Mouse (Mus musculus) kidney, embryonic 14.5 days (tissue): ENCODE results near the gene Chd1l. TPM values are rescaled to one million over a fixed set of nuclear protein-coding genes. Genes with fewer than 3 reads are reported as not detected.

Experiments
- ATAC-seq: fragments of 200-750 bp; cut with Nextera tagmentation; 2 replicates; pipeline ENCODE4 v1.8.0; 2017; ENCODE audit warnings: moderate number of reproducible peaks, mild to moderate bottlenecking, moderate TSS enrichment, moderate library complexity; ENCODE audit not compliant: low FRiP score, low TSS enrichment
- H3K27ac ChIP-seq: fragments of 300-500 bp; sonication (generic); 2 replicates; pipeline ENCODE4 v1.5.1; 2014; ENCODE audit warnings: low read depth, mild to moderate bottlenecking, low read length, moderate library complexity, mixed read lengths
- H3K27me3 ChIP-seq: fragments of 300-500 bp; sonication (generic); 2 replicates; pipeline ENCODE4 v1.6.1; 2014; ENCODE audit warnings: mild to moderate bottlenecking, low read length; ENCODE audit not compliant: control insufficient read depth, insufficient read depth
- H3K36me3 ChIP-seq: fragments of 300-500 bp; sonication (generic); 2 replicates; pipeline ENCODE4 v1.6.1; 2014; ENCODE audit warnings: low read length, mixed read lengths; ENCODE audit not compliant: control insufficient read depth, insufficient read depth
- H3K4me1 ChIP-seq: fragments of 300-500 bp; sonication (generic); 2 replicates; pipeline ENCODE4 v1.6.1; 2014; ENCODE audit warnings: low read length, mixed read lengths; ENCODE audit not compliant: control insufficient read depth, insufficient read depth
- H3K4me2 ChIP-seq: fragments of 300-500 bp; sonication (generic); replicated peaks from 2 replicates; pipeline ENCODE4 v1.6.1; 2014; ENCODE audit warnings: low read depth, mild to moderate bottlenecking, low read length
- H3K4me3 ChIP-seq: fragments of 300-500 bp; sonication (generic); 2 replicates; pipeline ENCODE4 v1.5.1; 2014; ENCODE audit warnings: mild to moderate bottlenecking, low read length
- H3K9ac ChIP-seq: fragments of 300-500 bp; sonication (generic); 2 replicates; pipeline ENCODE4 v1.6.1; 2014; ENCODE audit warnings: low read depth, mild to moderate bottlenecking, low read length, moderate library complexity
- H3K9me3 ChIP-seq: fragments of 300-500 bp; sonication (generic); 2 replicates; pipeline ENCODE4 v1.6.1; 2016; ENCODE audit warnings: low read length; ENCODE audit not compliant: control insufficient read depth
- whole genome bisulfite sequencing: fragments of 180-500 bp; shearing (Covaris S2); extraction: QIAGEN DNeasy Blood & Tissue Kit; methylation state at CpG from one replicate; pipeline ENCODE4 v1.1.7; 2014; 5-methylcytosine and 5-hydroxymethylcytosine counted together
- polyA plus RNA-seq: library from polyadenylated mRNA; unstranded; fragments of >200 nt; fragmentation: Nextera tagmentation; extraction: Ambion mirVana; gene quantifications from 2 replicates; pipeline ENCODE4 v1.2.1, GENCODE M21; 2014

Gene Chd1l
- polyA plus RNA-seq, 1 experiment from 2014 or later = 18.1 TPM

DNA sequence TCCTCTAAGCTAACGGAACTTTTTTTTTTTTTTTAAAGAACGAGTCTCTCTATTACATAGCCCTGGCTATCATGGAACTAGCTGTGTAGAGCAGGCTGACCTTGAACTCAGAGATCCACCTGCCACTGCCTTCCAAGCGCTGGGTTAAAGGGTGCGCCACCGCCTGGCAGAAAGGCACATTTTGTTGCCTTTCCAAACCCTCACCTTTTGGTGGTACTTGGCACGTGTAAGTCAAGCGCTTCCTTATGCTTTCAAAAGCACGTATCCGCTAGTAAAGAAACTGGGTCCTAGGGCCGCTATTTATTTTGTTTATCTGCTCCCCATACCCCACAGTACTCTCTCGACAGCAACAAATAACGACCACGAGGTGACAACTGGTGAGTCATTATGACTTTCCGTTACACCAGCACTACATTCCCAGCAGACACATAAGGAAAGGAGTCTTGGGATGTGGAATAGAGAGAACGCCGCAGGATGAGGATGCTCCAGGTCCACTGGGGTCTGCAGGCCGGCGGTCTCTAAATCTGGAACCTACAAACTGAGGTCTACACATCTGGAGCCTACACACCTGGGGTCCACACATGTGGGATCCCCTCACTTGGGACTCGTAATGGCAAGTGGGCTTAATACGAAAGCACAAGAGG is 680 bp downstream of the Chd1l start:
- 5% methylated on average over 20 of the region's 20 CpGs for WGBS
- no peaks in the 10 kb centered on the region for H3K27me3 ChIP-seq
- ATAC-seq = peak; percentile 26; the same call in 1 of the 2 replicates
- no peaks in the 10 kb centered on the region for H3K9me3 ChIP-seq
- no peaks in the 10 kb centered on the region for H3K36me3 ChIP-seq
- no peaks in the 10 kb centered on the region for H3K4me1 ChIP-seq
- peak overlapping the region; percentile 92 for H3K9ac ChIP-seq
- H3K27ac ChIP-seq = peak overlapping the region; percentile 93
- H3K4me2 ChIP-seq = peak overlapping the region; percentile 85
- H3K4me3 ChIP-seq = peak overlapping the region; percentile 82

DNA sequence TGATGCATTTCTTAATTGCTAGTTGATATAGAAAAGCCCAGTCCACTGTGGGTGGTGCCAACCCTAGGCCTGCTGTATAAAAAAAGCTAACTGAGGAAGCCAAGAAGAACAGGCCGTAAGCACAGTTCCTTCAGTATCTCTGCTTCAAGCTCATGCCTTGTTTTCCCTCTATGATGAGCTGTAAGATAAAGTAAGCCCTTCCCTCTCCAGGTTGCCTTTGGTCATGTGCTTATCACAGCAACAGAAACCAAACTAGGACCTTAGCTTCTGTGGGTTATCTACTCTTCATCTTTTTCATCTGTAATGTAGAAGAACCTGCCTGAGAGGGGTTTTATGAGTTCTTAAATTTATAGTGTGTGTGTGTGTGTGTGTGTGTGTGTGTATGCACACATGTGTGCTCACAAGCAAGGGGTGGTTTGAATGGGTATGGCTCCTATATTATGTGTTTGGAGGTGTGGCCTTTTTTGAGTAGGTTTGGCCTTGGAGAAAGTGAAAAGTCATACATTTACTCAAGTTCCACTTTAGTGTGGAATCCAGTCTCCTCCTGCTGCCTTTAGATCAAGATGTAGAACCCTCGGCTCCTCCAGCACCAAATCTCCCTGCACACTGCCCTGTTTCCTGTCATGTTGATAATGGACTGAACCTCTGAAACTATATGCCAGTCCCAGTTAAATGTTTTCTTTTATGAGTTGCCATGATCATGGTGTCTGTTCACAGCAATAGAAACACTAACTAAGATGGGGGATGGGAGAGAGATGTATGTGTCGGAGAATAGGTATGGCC is 9.8 kb downstream of the Chd1l start:
- Histone ChIP-seq H3K36me3 (peaks cover 12% of the 10 kb centered on the region; the same call in 1 of the 2 replicates), H3K9me3 (no peaks in the 10 kb centered on the region), H3K4me1 (no peaks in the 10 kb centered on the region), H3K27ac (no peak overlapping the region), H3K9ac (no peak overlapping the region), H3K4me2 (no peak overlapping the region), H3K27me3 (no peaks in the 10 kb centered on the region), H3K4me3 (no peak overlapping the region)
- 91% methylated on average over 3 of the region's 3 CpGs for WGBS
- no peak for ATAC-seq

DNA sequence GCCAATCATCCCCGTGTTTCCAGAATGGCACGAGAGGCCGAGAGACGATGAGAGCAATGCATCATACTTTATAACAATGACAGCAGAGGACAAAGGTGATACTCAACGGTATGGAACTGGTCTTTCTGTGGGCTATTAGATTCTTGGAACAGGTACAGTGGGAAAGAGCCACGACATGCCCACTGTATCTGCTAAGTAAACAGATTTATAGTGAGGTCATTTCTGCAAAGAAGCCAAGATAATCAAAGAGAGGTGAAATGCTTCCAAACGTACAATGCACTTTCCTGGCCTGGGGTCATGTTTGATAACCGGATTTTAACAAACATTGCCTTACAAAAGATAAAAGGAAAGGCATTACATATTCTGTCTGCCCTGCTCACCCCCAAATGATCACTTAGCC is 13.2 kb downstream of the Chd1l start:
- Histone ChIP-seq H3K9ac (no peak overlapping the region), H3K4me1 (no peaks in the 10 kb centered on the region), H3K36me3 (peaks cover 6% of the 10 kb centered on the region; the same call in 1 of the 2 replicates), H3K4me3 (no peak overlapping the region), H3K9me3 (no peaks in the 10 kb centered on the region), H3K27me3 (no peaks in the 10 kb centered on the region), H3K27ac (no peak overlapping the region), H3K4me2 (no peak overlapping the region)
- WGBS = 75% methylated on average over 8 of the region's 8 CpGs
- ATAC-seq = no peak

DNA sequence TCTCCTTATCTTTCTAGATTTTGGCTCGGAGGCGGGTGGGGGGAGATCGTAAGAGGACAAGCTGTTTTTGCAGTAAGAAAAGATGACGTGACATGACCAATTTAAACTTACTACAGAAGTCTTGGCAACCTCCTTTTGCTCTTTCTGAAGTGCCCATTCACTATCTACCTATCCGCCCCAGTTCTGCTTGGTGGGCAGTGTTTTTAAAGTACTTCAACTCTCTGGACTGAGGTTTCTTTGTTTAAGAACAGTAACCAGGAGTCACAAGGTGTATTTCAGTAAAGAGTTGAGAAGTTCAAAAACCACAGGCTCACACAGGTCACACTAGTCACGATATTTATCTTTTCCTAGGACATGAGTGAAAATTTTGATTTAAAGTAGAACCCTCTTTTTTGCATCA is 14.9 kb downstream of the Chd1l start:
- ATAC-seq = no peak
- no peaks in the 10 kb centered on the region for H3K4me1 ChIP-seq
- H3K9me3 ChIP-seq = no peaks in the 10 kb centered on the region
- H3K4me3 ChIP-seq = no peak overlapping the region
- H3K36me3 ChIP-seq = 0 out of 2 replicates have a peak, but pooled peaks cover 3% of the 10 kb centered on the region
- WGBS = 85% methylated on average over 6 of the region's 6 CpGs
- no peaks in the 10 kb centered on the region for H3K27me3 ChIP-seq
- no peak overlapping the region for H3K9ac ChIP-seq
- H3K27ac ChIP-seq = no peak overlapping the region
- no peak overlapping the region for H3K4me2 ChIP-seq

DNA sequence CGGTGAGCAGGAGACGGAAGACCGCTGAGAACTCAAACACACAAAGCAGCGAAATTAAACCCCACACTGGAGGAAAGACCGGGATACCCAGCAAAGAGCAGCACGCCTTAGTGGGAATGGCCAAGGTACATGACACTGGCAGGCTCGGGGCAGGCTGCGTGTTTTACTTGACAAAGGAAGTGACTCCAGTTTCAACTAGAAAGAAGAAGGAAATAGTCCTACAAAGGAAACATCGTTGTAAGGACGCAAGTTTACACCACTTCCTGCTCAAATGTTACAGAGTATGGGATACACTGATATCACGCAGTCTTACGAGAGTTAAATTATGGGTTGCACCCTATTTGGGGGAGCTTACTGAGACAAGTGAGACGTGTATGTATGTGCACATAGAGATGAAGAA is 15.9 kb downstream of the Chd1l start:
- no peak for ATAC-seq
- Histone ChIP-seq H3K27ac (no peak overlapping the region), H3K4me3 (no peak overlapping the region), H3K9ac (no peak overlapping the region), H3K36me3 (0 out of 2 replicates have a peak, but pooled peaks cover 3% of the 10 kb centered on the region), H3K9me3 (no peaks in the 10 kb centered on the region), H3K27me3 (no peaks in the 10 kb centered on the region), H3K4me2 (no peak overlapping the region), H3K4me1 (no peaks in the 10 kb centered on the region)
- WGBS = 72% methylated on average over 13 of the region's 13 CpGs

DNA sequence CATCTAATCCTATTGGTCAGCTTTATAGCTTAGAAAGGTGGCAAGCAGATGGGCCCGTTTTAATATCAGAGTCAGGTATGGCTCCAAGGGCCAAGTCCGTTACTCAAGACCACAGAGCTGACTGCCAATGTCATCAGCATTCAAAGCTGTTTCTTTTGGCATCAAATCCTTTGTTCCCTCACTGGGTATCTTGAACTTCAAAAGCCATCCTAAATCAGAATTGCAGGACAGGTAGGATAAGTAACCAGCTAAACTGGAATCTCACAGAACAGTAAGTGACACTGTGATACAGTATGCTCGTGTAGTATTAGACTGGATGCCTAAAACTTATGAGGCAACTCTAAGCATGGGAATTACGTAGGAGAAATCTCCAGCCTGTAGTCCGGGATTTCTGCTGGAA is 16.9 kb downstream of the Chd1l start:
- Histone ChIP-seq H3K36me3 (0 out of 2 replicates have a peak, but pooled peaks cover 3% of the 10 kb centered on the region), H3K9me3 (no peaks in the 10 kb centered on the region), H3K4me1 (no peaks in the 10 kb centered on the region), H3K9ac (no peak overlapping the region), H3K27me3 (no peaks in the 10 kb centered on the region), H3K4me2 (no peak overlapping the region), H3K27ac (no peak overlapping the region), H3K4me3 (no peak overlapping the region)
- 94% methylated on average over 5 of the region's 5 CpGs for WGBS
- no peak for ATAC-seq

DNA sequence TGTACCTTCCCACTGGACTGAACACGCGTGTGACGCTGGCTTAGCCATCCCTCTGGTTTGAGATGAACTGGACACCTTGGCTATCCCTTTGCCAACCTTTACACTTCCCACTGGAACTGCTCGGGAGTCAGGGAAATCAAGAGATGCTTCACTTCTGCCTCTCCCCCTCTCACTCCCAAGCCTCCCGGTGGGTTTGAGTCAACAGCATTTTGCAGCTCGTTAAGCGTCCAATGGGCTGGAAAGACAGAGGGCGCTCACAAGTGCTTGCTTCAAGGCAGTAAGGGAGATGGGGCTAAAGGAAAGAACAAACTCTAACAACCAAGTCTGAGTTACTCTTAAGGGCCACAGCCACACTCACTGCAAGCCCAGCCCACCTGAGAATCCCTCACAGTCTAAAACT is 19.3 kb downstream of the Chd1l start:
- Histone ChIP-seq H3K4me1 (no peaks in the 10 kb centered on the region), H3K36me3 (peaks cover 8% of the 10 kb centered on the region; the same call in 1 of the 2 replicates), H3K27me3 (no peaks in the 10 kb centered on the region), H3K9ac (no peak overlapping the region), H3K27ac (no peak overlapping the region), H3K9me3 (no peaks in the 10 kb centered on the region), H3K4me3 (no peak overlapping the region), H3K4me2 (no peak overlapping the region)
- WGBS = 35% methylated on average over 8 of the region's 8 CpGs
- ATAC-seq = peak; percentile 53

DNA sequence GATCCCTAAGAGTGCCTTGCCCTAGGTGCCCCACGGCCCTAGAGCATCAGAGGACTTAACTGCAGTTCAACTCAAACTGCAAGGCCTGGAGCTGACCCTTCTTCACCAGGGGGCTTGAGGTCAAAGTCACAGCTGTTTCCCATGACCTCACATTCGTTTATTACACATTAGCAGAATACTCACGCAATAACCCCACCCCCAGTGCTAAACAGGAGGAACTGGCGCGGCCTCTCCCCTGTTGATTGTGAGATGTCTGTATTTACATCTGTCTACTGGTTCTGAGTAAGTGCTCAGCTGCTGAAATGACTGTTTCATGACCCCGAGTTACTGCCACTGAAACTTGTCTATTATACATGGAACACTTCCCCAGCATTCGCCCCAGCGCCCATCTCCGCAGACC is 22.3 kb downstream of the Chd1l start:
- H3K9me3 ChIP-seq = no peaks in the 10 kb centered on the region
- H3K27me3 ChIP-seq = no peaks in the 10 kb centered on the region
- 80% methylated on average over 9 of the region's 9 CpGs for WGBS
- H3K4me1 ChIP-seq = no peaks in the 10 kb centered on the region
- H3K4me2 ChIP-seq = no peak overlapping the region
- H3K27ac ChIP-seq = no peak overlapping the region
- no peak overlapping the region for H3K9ac ChIP-seq
- H3K4me3 ChIP-seq = no peak overlapping the region
- no peak for ATAC-seq
- H3K36me3 ChIP-seq = peaks cover 6% of the 10 kb centered on the region
